Mouse (Mus musculus) CD4-positive, CD25-positive, alpha-beta regulatory T cell, adult 9 weeks (primary cell): Measurements from ENCODE around the gene Lctl. TPM values are rescaled to one million over a fixed set of nuclear protein-coding genes. Genes with fewer than 3 reads are reported as not detected.

Experiments used
- polyA plus RNA-seq: library from polyadenylated mRNA; unstranded; fragments of 100-300 nt; shearing (Covaris generic); gene quantifications from one replicate; pipeline ENCODE4 v1.2.1, GENCODE M21; 2017

Gene Lctl
- polyA plus RNA-seq, result not detected

DNA sequence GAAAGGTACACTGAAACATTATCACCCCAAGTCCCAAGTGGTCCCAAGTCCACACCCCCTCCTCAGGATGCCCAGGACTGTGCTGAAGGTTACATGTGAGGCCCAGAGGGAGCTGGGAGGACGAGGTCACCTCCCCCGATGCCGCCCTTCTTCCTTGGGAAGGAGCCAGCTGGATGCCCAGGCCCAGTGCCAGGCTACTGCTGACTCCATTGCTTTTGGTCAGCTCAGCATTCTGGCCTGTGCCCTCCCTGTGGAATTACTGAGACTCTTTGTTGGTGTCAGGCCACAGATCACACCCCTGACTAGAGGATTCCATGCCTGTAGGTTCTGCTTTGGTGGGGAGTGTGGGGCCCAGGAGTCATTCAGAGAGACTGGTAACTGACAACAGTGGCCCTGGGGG, at the start of gene Lctl:
Gene Lctl, plus strand, starts transcription at position 272 of the 400 bp plus-strand sequence.

DNA sequence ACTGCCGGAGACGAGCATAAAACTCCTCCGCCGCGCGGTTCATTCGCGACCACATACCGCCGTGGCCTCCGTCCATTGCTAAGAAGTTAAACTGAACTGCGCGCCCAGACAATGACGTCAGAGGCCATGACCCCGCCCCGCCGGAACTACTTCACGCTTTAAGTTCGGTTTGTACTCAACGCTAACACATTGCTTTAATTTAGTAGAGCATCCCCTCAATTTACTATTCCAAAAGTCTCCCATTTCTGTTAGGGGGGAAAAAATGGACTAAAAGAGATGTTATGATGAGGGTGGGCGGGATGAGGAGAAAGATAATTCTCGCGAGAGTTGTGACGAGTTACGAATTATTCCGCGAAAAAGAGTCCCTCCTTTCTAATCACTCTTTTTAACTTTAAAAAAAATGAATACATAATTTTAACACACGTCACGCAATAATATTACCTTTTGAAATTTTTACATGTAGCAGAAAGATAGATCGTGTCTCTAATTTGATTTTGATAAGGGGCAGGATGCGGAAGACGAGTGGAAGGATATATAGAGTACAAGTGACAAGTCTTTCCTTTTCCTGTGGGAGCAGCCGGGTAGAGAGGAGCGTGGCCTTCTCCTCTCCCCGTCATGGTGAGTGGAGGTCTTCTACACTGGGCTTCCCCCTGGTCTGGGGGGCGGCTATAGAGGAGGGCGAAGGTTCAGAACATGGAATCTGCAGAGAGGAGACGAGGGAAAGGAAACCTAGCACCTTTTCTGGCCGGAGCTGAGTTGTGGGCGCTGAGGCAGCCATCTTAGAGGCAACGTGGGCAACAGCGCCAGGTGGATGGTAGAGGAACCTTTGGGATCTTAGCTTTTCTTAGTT, 56.1 kb downstream of the Lctl start, which contains the start of the genes Zwilch and Rpl4:
Gene Zwilch, minus strand, starts transcription at position 289 of the 850 bp plus-strand sequence.
Gene Rpl4, plus strand, starts transcription at position 560 of the 850 bp plus-strand sequence.

DNA sequence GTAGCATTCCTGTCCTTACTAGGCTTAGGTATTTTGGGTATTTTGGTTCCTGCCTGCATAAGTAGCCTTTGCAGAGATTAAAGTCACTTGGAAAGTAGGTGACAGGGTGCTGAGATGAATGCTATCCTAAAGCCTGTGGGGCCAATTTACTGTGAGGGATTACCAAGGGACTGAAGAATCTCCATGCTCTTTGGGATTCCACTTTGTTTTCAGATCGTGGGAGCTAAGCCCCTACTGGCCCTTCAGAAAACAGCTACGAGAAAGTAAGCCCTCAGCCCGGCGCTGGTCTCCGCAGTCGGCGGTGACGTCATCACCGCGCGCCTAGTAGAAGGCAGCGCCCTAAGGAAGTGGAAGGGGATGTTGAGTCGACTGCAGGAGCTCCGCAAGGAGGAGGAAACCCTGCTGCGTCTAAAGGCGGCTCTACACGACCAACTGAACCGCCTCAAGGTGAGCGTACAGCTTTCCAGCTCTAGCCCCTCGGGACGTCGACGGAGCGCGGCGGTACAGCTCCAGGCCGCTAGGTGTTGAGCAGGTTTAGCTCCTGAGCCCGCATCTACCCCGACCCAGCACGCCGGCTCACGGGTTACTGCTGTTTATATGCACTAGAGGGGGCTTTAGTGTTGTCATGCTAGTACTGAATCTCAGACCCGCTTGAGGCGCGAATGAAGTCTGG, 62.2 kb downstream of the Lctl start, which contains the start of gene Snapc5:
Gene Snapc5, plus strand, starts transcription at position 301 of the 673 bp plus-strand sequence.

Other genes starting within 250 kb of the Lctl start
- not detected for gene Smad6, start 95.1 kb upstream of the Lctl start, polyA plus RNA-seq
- gene Zwilch, start 56.0 kb downstream of the Lctl start, polyA plus RNA-seq, result 4.4 TPM
- 1,868 TPM for gene Rpl4, start 56.2 kb downstream of the Lctl start, polyA plus RNA-seq
- 66.9 TPM for gene Snapc5, start 62.1 kb downstream of the Lctl start, polyA plus RNA-seq
- gene Uchl4, start 118.1 kb downstream of the Lctl start, polyA plus RNA-seq, result 9.0 TPM
- 36.9 TPM for gene Map2k1, start 136.5 kb downstream of the Lctl start, polyA plus RNA-seq
- gene Tipin, start 164.4 kb downstream of the Lctl start, polyA plus RNA-seq, result 56.6 TPM
- gene Dis3l, start 224.1 kb downstream of the Lctl start, polyA plus RNA-seq, result 14.4 TPM